23 mouse cellular contexts compared by ENCODE assay signal in genomic region chr5:72382148-72382547, GRCm38 (mm10).
A peak's percentile ranks its signal among the peaks of the same experiment; 100 is the strongest.
DNase-seq lines count a peak whose midpoint lies in the region; ATAC-seq and TF ChIP-seq lines count a peak whose summit lies in the region.
"Had no signal": no experiment of that assay in that cellular context is flagged by ENCODE, and none has a peak within 500 bp of the region (broad histone marks: within the 10 kb centered on the region; RNA-seq: fewer than 3 reads in every experiment).

No protein-coding gene starts in this region.

- no peak overlapping the region for H3K4me2 ChIP-seq in heart, embryonic 11.5 days
- no peak overlapping the region for H3K4me2 ChIP-seq in lung, embryonic 14.5 days
- no peak overlapping the region for H3K4me2 ChIP-seq in midbrain, embryonic 11.5 days
- H3K4me2 ChIP-seq in midbrain, embryonic 16.5 days (ENCODE audit: low read length) = no peak overlapping the region
- H3K4me2 ChIP-seq: embryonic facial prominence, embryonic 13.5 days; forebrain, embryonic 12.5 days; hindbrain, embryonic 14.5 days; intestine, embryonic 15.5 days had no signal

- no peaks in the 10 kb centered on the region for H3K36me3 ChIP-seq in heart, embryonic 11.5 days (ENCODE audit: control insufficient read depth, insufficient read depth, low read length)
- H3K36me3 ChIP-seq in lung, embryonic 14.5 days (ENCODE audit: insufficient read depth) = no peaks in the 10 kb centered on the region
- no peaks in the 10 kb centered on the region for H3K36me3 ChIP-seq in midbrain, embryonic 11.5 days (ENCODE audit: control insufficient read depth, insufficient read depth, low read length)
- no peaks in the 10 kb centered on the region for H3K36me3 ChIP-seq in midbrain, embryonic 16.5 days (ENCODE audit: control insufficient read depth, insufficient read depth, low read length)
- H3K36me3 ChIP-seq: embryonic facial prominence, embryonic 13.5 days; forebrain, embryonic 12.5 days; hindbrain, embryonic 10.5 days; intestine, embryonic 15.5 days had no signal

- H3K27ac ChIP-seq in heart, embryonic 11.5 days (ENCODE audit: low read depth, low read length) = no peak overlapping the region
- no peak overlapping the region for H3K27ac ChIP-seq in lung, embryonic 14.5 days (ENCODE audit: low read depth)
- no peak overlapping the region for H3K27ac ChIP-seq in midbrain, embryonic 11.5 days (ENCODE audit: low read depth, low read length)
- H3K27ac ChIP-seq in midbrain, embryonic 16.5 days (ENCODE audit: low read length) = no peak overlapping the region
- H3K27ac ChIP-seq: embryonic facial prominence, embryonic 13.5 days; forebrain, embryonic 12.5 days; hindbrain, embryonic 10.5 days; hindbrain, embryonic 14.5 days; intestine, embryonic 15.5 days had no signal

- peaks cover 13% of the 10 kb centered on the region for H3K4me1 ChIP-seq in heart, embryonic 11.5 days (ENCODE audit: control insufficient read depth, insufficient read depth, low read length)
- H3K4me1 ChIP-seq in lung, embryonic 14.5 days (ENCODE audit: insufficient read depth) = no peaks in the 10 kb centered on the region
- no peaks in the 10 kb centered on the region for H3K4me1 ChIP-seq in midbrain, embryonic 11.5 days (ENCODE audit: control insufficient read depth, insufficient read depth, low read length)
- no peaks in the 10 kb centered on the region for H3K4me1 ChIP-seq in midbrain, embryonic 16.5 days (ENCODE audit: control insufficient read depth, insufficient read depth, low read length)
- H3K4me1 ChIP-seq: embryonic facial prominence, embryonic 13.5 days; forebrain, embryonic 12.5 days; hindbrain, embryonic 10.5 days; intestine, embryonic 15.5 days had no signal

- no peaks in the 10 kb centered on the region for H3K9me3 ChIP-seq in heart, embryonic 11.5 days (replicated peaks; ENCODE audit: control insufficient read depth, low read length)
- H3K9me3 ChIP-seq in lung, embryonic 14.5 days (ENCODE audit: low read depth, low read length) = no peaks in the 10 kb centered on the region
- no peaks in the 10 kb centered on the region for H3K9me3 ChIP-seq in midbrain, embryonic 11.5 days (ENCODE audit: control insufficient read depth, low read length)
- no peaks in the 10 kb centered on the region for H3K9me3 ChIP-seq in midbrain, embryonic 16.5 days (replicated peaks; ENCODE audit: control insufficient read depth, low read length, poor library complexity, severe bottlenecking)
- H3K9me3 ChIP-seq: embryonic facial prominence, embryonic 13.5 days; forebrain, embryonic 12.5 days; hindbrain, embryonic 10.5 days; intestine, embryonic 15.5 days had no signal

- H3K27me3 ChIP-seq in heart, embryonic 11.5 days (ENCODE audit: control insufficient read depth, insufficient read depth, low read length) = no peaks in the 10 kb centered on the region
- no peaks in the 10 kb centered on the region for H3K27me3 ChIP-seq in lung, embryonic 14.5 days (ENCODE audit: insufficient read depth, low read length)
- H3K27me3 ChIP-seq in midbrain, embryonic 11.5 days (ENCODE audit: control insufficient read depth, insufficient read depth, low read length) = no peaks in the 10 kb centered on the region
- no peaks in the 10 kb centered on the region for H3K27me3 ChIP-seq in midbrain, embryonic 16.5 days (ENCODE audit: control insufficient read depth, insufficient read depth, low read depth, low read length)
- H3K27me3 ChIP-seq: CH12.LX; embryonic facial prominence, embryonic 13.5 days; forebrain, embryonic 12.5 days; intestine, embryonic 15.5 days; Patski had no signal

- ATAC-seq in heart, embryonic 11.5 days (replicated peaks; ENCODE audit: insufficient number of reproducible peaks, low FRiP score, low TSS enrichment) = peak; percentile 71
- ATAC-seq in lung, embryonic 14.5 days (ENCODE audit: insufficient read depth) = peak; percentile 90
- no peak for ATAC-seq in midbrain, embryonic 11.5 days (ENCODE audit: low FRiP score)
- ATAC-seq in midbrain, embryonic 16.5 days = no peak
- ATAC-seq: activated CD4-positive, CD25-positive, alpha-beta regulatory T cell, adult 4 months; forebrain, embryonic 16.5 days; intestine, embryonic 15.5 days; Patski had no signal

- 14% methylated on average over 1 of the region's 1 CpGs for WGBS in heart, embryonic 11.5 days (ENCODE audit: insufficient replicate concordance)
- WGBS in lung, embryonic 14.5 days = 30% methylated on average over 1 of the region's 1 CpGs
- 82% methylated on average over 1 of the region's 1 CpGs for WGBS in midbrain, embryonic 11.5 days
- 83% methylated on average over 1 of the region's 1 CpGs for WGBS in midbrain, embryonic 16.5 days

- no peak overlapping the region for H3K4me3 ChIP-seq in heart, embryonic 11.5 days (ENCODE audit: low read depth, low read length)
- no peak overlapping the region for H3K4me3 ChIP-seq in lung, embryonic 14.5 days (ENCODE audit: low read depth, low read length)
- no peak overlapping the region for H3K4me3 ChIP-seq in midbrain, embryonic 11.5 days (ENCODE audit: low read depth, low read length)
- H3K4me3 ChIP-seq in midbrain, embryonic 16.5 days (ENCODE audit: low read depth, low read length) = no peak overlapping the region
- H3K4me3 ChIP-seq: embryonic facial prominence, embryonic 13.5 days; forebrain, embryonic 12.5 days; hindbrain, embryonic 10.5 days; intestine, embryonic 15.5 days had no signal

- H3K9ac ChIP-seq in heart, embryonic 11.5 days (ENCODE audit: low read depth, low read length) = no peak overlapping the region
- no peak overlapping the region for H3K9ac ChIP-seq in lung, embryonic 14.5 days
- H3K9ac ChIP-seq in midbrain, embryonic 11.5 days (ENCODE audit: low read length) = no peak overlapping the region
- H3K9ac ChIP-seq in midbrain, embryonic 16.5 days (ENCODE audit: low read depth, low read length) = no peak overlapping the region
- H3K9ac ChIP-seq: embryonic facial prominence, embryonic 13.5 days; forebrain, embryonic 12.5 days; hindbrain, embryonic 14.5 days; intestine, embryonic 15.5 days had no signal

- TF ChIP-seq CTCF in lung, embryonic 14.5 days (IDR thresholded peaks at IDR 0.05; ENCODE audit: low read depth) = no peak

- DNase-seq in heart, adult 8-10 months (ENCODE audit: low spot score) = no peak
- DNase-seq in lung, embryonic 14.5 days = peak; percentile 84
- DNase-seq in lung, postnatal 4 days = no peak
- peak; percentile 53 for DNase-seq in midbrain, embryonic 11.5 days (ENCODE audit: low spot score, missing footprints)
- DNase-seq in heart, postnatal 4 days = peak; percentile 52
- no peak for DNase-seq in right cerebral cortex, postnatal 4 days
- DNase-seq: adrenal gland, postnatal 14 days; cerebellum, adult 11-12 months; cerebellum, adult 9-11 months; cerebellum, postnatal 36 days; gastrocnemius, postnatal 14 days; kidney, adult 18-20 months had no signal

Comparison
In these comparisons a context has a peak if more than half of its experiments do, and no peak if none do; other contexts are left out.
1. DNase-seq: peak in lung, embryonic 14.5 days (single experiment), midbrain, embryonic 11.5 days (single experiment) and heart, postnatal 4 days (single experiment); none in heart, adult 8-10 months (single experiment), lung, postnatal 4 days (0 of 2) and right cerebral cortex, postnatal 4 days (single experiment).
2. ATAC-seq: peak in heart, embryonic 11.5 days (single experiment) and lung, embryonic 14.5 days (single experiment); none in midbrain, embryonic 11.5 days (single experiment) and midbrain, embryonic 16.5 days (single experiment).